Mouse (Mus musculus) erythroblast, adult 5-6 weeks (primary cell): ENCODE measurements around the gene Olfr1111. TPM values are rescaled to one million over a fixed set of nuclear protein-coding genes. Genes with fewer than 3 reads are reported as not detected.
"Not testable (repeated sequence)": the region's sequence is repeated elsewhere in the genome, so short reads cannot be mapped to it uniquely, and the experiment has no call there.

Experiments used
- ATAC-seq: replicated peaks from 2 replicates; pipeline ENCODE4 v1.8.0; 2016; ENCODE audit warnings: moderate number of reproducible peaks, mild to moderate bottlenecking, moderate TSS enrichment, inconsistent platforms; ENCODE audit not compliant: poor library complexity, low FRiP score, severe bottlenecking
- total RNA-seq, 2 experiments: library from RNA; stranded (forward) in 1 of 2; stranded (reverse) in 1 of 2; fragments of 150-400 nt in 1 of 2; fragments of 200-764, 138-1000 nt in 1 of 2; gene quantifications; 2 replicates each; pipeline versions ENCODE4 v1.2.3 to v1.2.4; 2015 to 2017; ENCODE audit warnings: low replicate concordance in 2 of 2

The Olfr1111 gene
- total RNA-seq (2015; ENCODE audit: low replicate concordance) (not detected in 2 replicates), total RNA-seq (2017; ENCODE audit: low replicate concordance) (not detected in 2 replicates)

- ATAC-seq: no peak
Measured at GRCm38 (mm10) chr2:87152524-87152923, at the start of gene Olfr1111. Olfr1111 (minus strand) TSS chr2:87152624.

GRCm38 (mm10) chr2:87187498-87187897, 35.1 kb upstream of the Olfr1111 start, which contains the start of gene Olfr1112:
Olfr1112 (plus strand) TSS chr2:87187798.
- no peak for ATAC-seq

- ATAC-seq: not testable (repeated sequence)
Measured at GRCm38 (mm10) chr2:87167731-87168130, 15.3 kb upstream of the Olfr1111 start.

GRCm38 (mm10) chr2:87140200-87140599, 12.2 kb downstream of the Olfr1111 start, which contains the start of gene Olfr1110:
Olfr1110 (minus strand) TSS chr2:87140300.
- no peak for ATAC-seq

- ATAC-seq: no peak
Measured at GRCm38 (mm10) chr2:87114467-87114866, 38.0 kb downstream of the Olfr1111 start, which contains the start of gene Olfr259. Olfr259 (minus strand) TSS chr2:87114567.

Other genes starting within 250 kb of the Olfr1111 start
- not detected in 2 replicates for gene Olfr1098, start 228.1 kb downstream of the Olfr1111 start, total RNA-seq (2015; ENCODE audit: low replicate concordance)
- not detected in 2 replicates for gene Olfr1098, start 228.1 kb downstream of the Olfr1111 start, total RNA-seq (2017; ENCODE audit: low replicate concordance)
- gene Olfr1099, start 191.9 kb downstream of the Olfr1111 start, total RNA-seq (2015; ENCODE audit: low replicate concordance): not detected in 2 replicates
- gene Olfr1099, start 191.9 kb downstream of the Olfr1111 start, total RNA-seq (2017; ENCODE audit: low replicate concordance): not detected in 2 replicates
- gene Olfr1100, start 172.7 kb downstream of the Olfr1111 start, total RNA-seq (2015; ENCODE audit: low replicate concordance): not detected in 2 replicates
- gene Olfr1100, start 172.7 kb downstream of the Olfr1111 start, total RNA-seq (2017; ENCODE audit: low replicate concordance): not detected in 2 replicates
- not detected in 2 replicates for gene Olfr1101, start 161.4 kb downstream of the Olfr1111 start, total RNA-seq (2015; ENCODE audit: low replicate concordance)
- gene Olfr1101, start 161.4 kb downstream of the Olfr1111 start, total RNA-seq (2017; ENCODE audit: low replicate concordance): not detected in 2 replicates
- not detected in 2 replicates for gene Olfr1102, start 154.2 kb downstream of the Olfr1111 start, total RNA-seq (2015; ENCODE audit: low replicate concordance)
- not detected in 2 replicates for gene Olfr1102, start 154.2 kb downstream of the Olfr1111 start, total RNA-seq (2017; ENCODE audit: low replicate concordance)
- gene Olfr1104, start 125.5 kb downstream of the Olfr1111 start, total RNA-seq (2015; ENCODE audit: low replicate concordance): not detected in 2 replicates
- not detected in 2 replicates for gene Olfr1104, start 125.5 kb downstream of the Olfr1111 start, total RNA-seq (2017; ENCODE audit: low replicate concordance)
- not detected in 2 replicates for gene Olfr1105, start 116.1 kb downstream of the Olfr1111 start, total RNA-seq (2015; ENCODE audit: low replicate concordance)
- gene Olfr1105, start 116.1 kb downstream of the Olfr1111 start, total RNA-seq (2017; ENCODE audit: low replicate concordance): not detected in 2 replicates
- gene Olfr1106, start 100.4 kb downstream of the Olfr1111 start, total RNA-seq (2015; ENCODE audit: low replicate concordance): not detected in 2 replicates
- gene Olfr1106, start 100.4 kb downstream of the Olfr1111 start, total RNA-seq (2017; ENCODE audit: low replicate concordance): 0.26 TPM in 1 of 2 replicates, not detected in the other
- not detected in 2 replicates for gene Olfr1107, start 76.8 kb downstream of the Olfr1111 start, total RNA-seq (2015; ENCODE audit: low replicate concordance)
- gene Olfr1107, start 76.8 kb downstream of the Olfr1111 start, total RNA-seq (2017; ENCODE audit: low replicate concordance): not detected in 2 replicates
- not detected in 2 replicates for gene Olfr1109, start 56.6 kb downstream of the Olfr1111 start, total RNA-seq (2015; ENCODE audit: low replicate concordance)
- gene Olfr1109, start 56.6 kb downstream of the Olfr1111 start, total RNA-seq (2017; ENCODE audit: low replicate concordance): not detected in 2 replicates
- not detected in 2 replicates for gene Olfr259, start 38.1 kb downstream of the Olfr1111 start, total RNA-seq (2015; ENCODE audit: low replicate concordance)
- gene Olfr259, start 38.1 kb downstream of the Olfr1111 start, total RNA-seq (2017; ENCODE audit: low replicate concordance): not detected in 2 replicates
- not detected in 2 replicates for gene Olfr1110, start 12.3 kb downstream of the Olfr1111 start, total RNA-seq (2015; ENCODE audit: low replicate concordance)
- 0.17 TPM in 1 of 2 replicates, not detected in the other for gene Olfr1110, start 12.3 kb downstream of the Olfr1111 start, total RNA-seq (2017; ENCODE audit: low replicate concordance)
- gene Olfr1112, start 35.2 kb upstream of the Olfr1111 start, total RNA-seq (2015; ENCODE audit: low replicate concordance): not detected in 2 replicates
- gene Olfr1112, start 35.2 kb upstream of the Olfr1111 start, total RNA-seq (2017; ENCODE audit: low replicate concordance): not detected in 2 replicates
- not detected in 2 replicates for gene Olfr1113, start 56.3 kb upstream of the Olfr1111 start, total RNA-seq (2015; ENCODE audit: low replicate concordance)
- gene Olfr1113, start 56.3 kb upstream of the Olfr1111 start, total RNA-seq (2017; ENCODE audit: low replicate concordance): not detected in 2 replicates
- not detected in 2 replicates for gene Olfr1115, start 95.4 kb upstream of the Olfr1111 start, total RNA-seq (2015; ENCODE audit: low replicate concordance)
- gene Olfr1115, start 95.4 kb upstream of the Olfr1111 start, total RNA-seq (2017; ENCODE audit: low replicate concordance): 0.70 TPM in 1 of 2 replicates, not detected in the other
- not detected in 2 replicates for gene Olfr1116, start 114.9 kb upstream of the Olfr1111 start, total RNA-seq (2015; ENCODE audit: low replicate concordance)
- under 0.01 TPM in 1 of 2 replicates, not detected in the other for gene Olfr1116, start 114.9 kb upstream of the Olfr1111 start, total RNA-seq (2017; ENCODE audit: low replicate concordance)
- gene Olfr1118, start 155.0 kb upstream of the Olfr1111 start, total RNA-seq (2015; ENCODE audit: low replicate concordance): not detected in 2 replicates
- not detected in 2 replicates for gene Olfr1118, start 155.0 kb upstream of the Olfr1111 start, total RNA-seq (2017; ENCODE audit: low replicate concordance)
- not detected in 2 replicates for gene Olfr1120, start 202.2 kb upstream of the Olfr1111 start, total RNA-seq (2015; ENCODE audit: low replicate concordance)
- gene Olfr1120, start 202.2 kb upstream of the Olfr1111 start, total RNA-seq (2017; ENCODE audit: low replicate concordance): not detected in 2 replicates
- gene Olfr1121, start 217.3 kb upstream of the Olfr1111 start, total RNA-seq (2015; ENCODE audit: low replicate concordance): not detected in 2 replicates
- not detected in 2 replicates for gene Olfr1121, start 217.3 kb upstream of the Olfr1111 start, total RNA-seq (2017; ENCODE audit: low replicate concordance)
- gene Olfr1122, start 233.2 kb upstream of the Olfr1111 start, total RNA-seq (2015; ENCODE audit: low replicate concordance): not detected in 2 replicates
- 0.09 TPM in 1 of 2 replicates, not detected in the other for gene Olfr1122, start 233.2 kb upstream of the Olfr1111 start, total RNA-seq (2017; ENCODE audit: low replicate concordance)